ENCODE assay signal across 12 mouse cellular contexts in the genomic region with DNA sequence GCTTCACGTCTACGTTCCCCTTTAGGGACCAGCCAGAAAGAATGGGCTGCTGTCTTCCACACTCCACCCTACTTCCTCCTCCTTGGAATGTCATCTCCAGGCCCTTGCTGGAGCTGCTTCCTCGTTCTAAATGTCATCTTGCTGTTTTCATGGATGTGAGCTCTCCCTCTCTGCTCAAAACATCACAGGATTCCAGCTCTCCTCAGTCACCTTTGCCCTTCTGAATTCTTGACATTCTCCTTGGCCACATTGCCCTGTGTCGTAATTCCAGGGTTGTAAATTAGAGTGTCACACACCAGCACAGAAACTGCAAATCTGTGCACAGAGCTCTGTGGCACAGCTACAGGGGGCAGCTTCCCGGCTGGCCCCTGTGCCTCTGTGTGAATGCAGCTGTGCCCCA. TPM values are rescaled to one million over a fixed set of nuclear protein-coding genes. Genes with fewer than 3 reads are reported as not detected.
DNase-seq lines count a peak whose midpoint lies in the region; ATAC-seq and TF ChIP-seq lines count a peak whose summit lies in the region.
"Had no signal": no experiment of that assay in that cellular context is flagged by ENCODE, and none has a peak within 500 bp of the region (broad histone marks: within the 10 kb centered on the region; RNA-seq: fewer than 3 reads in every experiment).

No protein-coding gene starts in this region.

- TF ChIP-seq EP300 in heart, postnatal 0 days (IDR thresholded peaks at IDR 0.05; ENCODE audit: low read depth) = no peak
- TF ChIP-seq EP300 in heart, adult 2 months (IDR thresholded peaks at IDR 0.05; ENCODE audit: insufficient read depth, low read depth, low read length) = no peak
- TF ChIP-seq EP300 in lung, postnatal 0 days (IDR thresholded peaks at IDR 0.05) = no peak

- no peak for ATAC-seq in heart, postnatal 0 days (ENCODE audit: insufficient read depth, low read depth)
- peak; percentile 41; the same call in 1 of the 2 replicates for ATAC-seq in kidney, postnatal 0 days (replicated peaks; ENCODE audit: low FRiP score, low read depth)
- ATAC-seq in lung, postnatal 0 days = no peak
- ATAC-seq in midbrain, embryonic 16.5 days = no peak
- ATAC-seq: hindbrain, embryonic 16.5 days; midbrain, embryonic 15.5 days had no signal

- intact Hi-C loops in heart, adult 2 months (cut with DNase I) = no loop called here

- H3K36me3 ChIP-seq in heart, postnatal 0 days (replicated peaks; ENCODE audit: control insufficient read depth, insufficient read depth, low read length) = no peaks in the 10 kb centered on the region
- no peaks in the 10 kb centered on the region for H3K36me3 ChIP-seq in heart, adult 2 months (ENCODE audit: control insufficient read depth, insufficient read depth, low read length)
- H3K36me3 ChIP-seq in kidney, postnatal 0 days (ENCODE audit: insufficient read depth, low read length) = no peaks in the 10 kb centered on the region
- no peaks in the 10 kb centered on the region for H3K36me3 ChIP-seq in lung, postnatal 0 days (ENCODE audit: insufficient read depth, low read length)
- no peaks in the 10 kb centered on the region for H3K36me3 ChIP-seq in midbrain, embryonic 16.5 days (ENCODE audit: control insufficient read depth, insufficient read depth, low read length)
- H3K36me3 ChIP-seq: midbrain, embryonic 15.5 days had no signal

- H3K9ac ChIP-seq in heart, postnatal 0 days (replicated peaks; ENCODE audit: low read depth, low read length) = no peak overlapping the region
- H3K9ac ChIP-seq in heart, adult 2 months (ENCODE audit: low read depth, low read length) = no peak overlapping the region
- no peak overlapping the region for H3K9ac ChIP-seq in kidney, postnatal 0 days (ENCODE audit: low read depth, low read length)
- H3K9ac ChIP-seq in lung, postnatal 0 days (replicated peaks; ENCODE audit: low read depth) = no peak overlapping the region
- no peak overlapping the region for H3K9ac ChIP-seq in midbrain, embryonic 16.5 days (ENCODE audit: low read depth, low read length)
- H3K9ac ChIP-seq: midbrain, embryonic 15.5 days had no signal

- no peak overlapping the region for H3K4me3 ChIP-seq in heart, postnatal 0 days (ENCODE audit: low read depth, low read length)
- H3K4me3 ChIP-seq in heart, adult 2 months = no peak overlapping the region
- H3K4me3 ChIP-seq in kidney, postnatal 0 days (replicated peaks; ENCODE audit: low read depth, low read length) = no peak overlapping the region
- no peak overlapping the region for H3K4me3 ChIP-seq in lung, postnatal 0 days (ENCODE audit: low read depth, low read length)
- H3K4me3 ChIP-seq in midbrain, embryonic 16.5 days (ENCODE audit: low read depth, low read length) = no peak overlapping the region
- H3K4me3 ChIP-seq: midbrain, embryonic 15.5 days had no signal

- no peak overlapping the region for H3K4me2 ChIP-seq in heart, postnatal 0 days (ENCODE audit: low read depth, low read length)
- no peak overlapping the region for H3K4me2 ChIP-seq in kidney, postnatal 0 days (ENCODE audit: low read length)
- no peak overlapping the region for H3K4me2 ChIP-seq in lung, postnatal 0 days (replicated peaks; ENCODE audit: low read depth, low read length)
- no peak overlapping the region for H3K4me2 ChIP-seq in midbrain, embryonic 16.5 days (ENCODE audit: low read length)
- H3K4me2 ChIP-seq: midbrain, embryonic 15.5 days had no signal

- TF ChIP-seq POLR2A in heart, adult 2 months (IDR thresholded peaks at IDR 0.05; ENCODE audit: insufficient read depth, low read depth, low read length) = no peak

- no peaks in the 10 kb centered on the region for H3K79me2 ChIP-seq in heart, adult 2 months (replicated peaks; ENCODE audit: control insufficient read depth, insufficient read depth, low read length)

- peak; percentile 16 for DNase-seq in heart, postnatal 0 days (ENCODE audit: low spot score)
- DNase-seq in heart, adult 2 months = no peak
- DNase-seq in embryo, embryonic 9.5 days (ENCODE audit: extremely low spot score) = peak; percentile 52
- peak; percentile 88 for DNase-seq in kidney, postnatal 0 days (ENCODE audit: low spot score)
- peak; percentile 83 for DNase-seq in yolk sac, embryonic 10.5 days (ENCODE audit: low spot score)
- no peak for DNase-seq in lung, postnatal 0 days (ENCODE audit: low spot score)
- DNase-seq in B cell, adult 2 months = no peak
- DNase-seq: liver; spleen, adult 18-20 months had no signal

- H3K4me1 ChIP-seq in heart, postnatal 0 days (ENCODE audit: control insufficient read depth, insufficient read depth) = peaks cover 13% of the 10 kb centered on the region
- peaks cover 4% of the 10 kb centered on the region; the same call in 1 of the 2 replicates for H3K4me1 ChIP-seq in heart, adult 2 months (ENCODE audit: control insufficient read depth, insufficient read depth, low read length)
- H3K4me1 ChIP-seq in kidney, postnatal 0 days (replicated peaks; ENCODE audit: insufficient read depth, low read length) = peaks cover 16% of the 10 kb centered on the region
- no peaks in the 10 kb centered on the region for H3K4me1 ChIP-seq in lung, postnatal 0 days (ENCODE audit: insufficient read depth, low read depth, low read length)
- no peaks in the 10 kb centered on the region for H3K4me1 ChIP-seq in midbrain, embryonic 16.5 days (ENCODE audit: control insufficient read depth, insufficient read depth, low read length)
- H3K4me1 ChIP-seq: midbrain, embryonic 15.5 days had no signal

- H3K27ac ChIP-seq in heart, postnatal 0 days (ENCODE audit: low read depth) = no peak overlapping the region
- no peak overlapping the region for H3K27ac ChIP-seq in heart, adult 2 months
- peak overlapping the region; percentile 6; the same call in 1 of the 2 replicates for H3K27ac ChIP-seq in kidney, postnatal 0 days
- no peak overlapping the region for H3K27ac ChIP-seq in lung, postnatal 0 days (ENCODE audit: low read length)
- H3K27ac ChIP-seq in midbrain, embryonic 16.5 days (ENCODE audit: low read length) = no peak overlapping the region
- H3K27ac ChIP-seq: midbrain, embryonic 15.5 days had no signal

- no peaks in the 10 kb centered on the region for H3K27me3 ChIP-seq in heart, postnatal 0 days (ENCODE audit: control insufficient read depth, insufficient read depth, low read length)
- H3K27me3 ChIP-seq in heart, adult 2 months (ENCODE audit: control insufficient read depth, insufficient read depth, low read length) = no peaks in the 10 kb centered on the region
- H3K27me3 ChIP-seq in kidney, postnatal 0 days (ENCODE audit: insufficient read depth, low read length) = no peaks in the 10 kb centered on the region
- H3K27me3 ChIP-seq in lung, postnatal 0 days (replicated peaks; ENCODE audit: insufficient read depth, low read length) = no peaks in the 10 kb centered on the region
- no peaks in the 10 kb centered on the region for H3K27me3 ChIP-seq in midbrain, embryonic 16.5 days (ENCODE audit: control insufficient read depth, insufficient read depth, low read depth, low read length)
- H3K27me3 ChIP-seq: midbrain, embryonic 15.5 days had no signal

- H3K9me3 ChIP-seq in heart, postnatal 0 days (replicated peaks; ENCODE audit: control insufficient read depth, low read length) = no peaks in the 10 kb centered on the region
- H3K9me3 ChIP-seq in kidney, postnatal 0 days (replicated peaks; ENCODE audit: low read length) = no peaks in the 10 kb centered on the region
- H3K9me3 ChIP-seq in lung, postnatal 0 days (ENCODE audit: low read length) = no peaks in the 10 kb centered on the region
- H3K9me3 ChIP-seq in midbrain, embryonic 16.5 days (replicated peaks; ENCODE audit: control insufficient read depth, low read length, poor library complexity, severe bottlenecking) = no peaks in the 10 kb centered on the region
- H3K9me3 ChIP-seq: midbrain, embryonic 15.5 days had no signal

- whole genome bisulfite sequencing in heart, postnatal 0 days = 48% methylated on average over 5 of the region's 5 CpGs
- WGBS in heart, adult 2 months = 62% methylated on average over 5 of the region's 5 CpGs
- 18% methylated on average over 5 of the region's 5 CpGs for WGBS in kidney, postnatal 0 days
- 27% methylated on average over 5 of the region's 5 CpGs for WGBS in lung, postnatal 0 days
- WGBS in midbrain, embryonic 16.5 days = 40% methylated on average over 5 of the region's 5 CpGs

- TF ChIP-seq CTCF in heart, postnatal 0 days (IDR thresholded peaks at IDR 0.05; ENCODE audit: low read depth) = no peak
- no peak for TF ChIP-seq CTCF in heart, adult 2 months (IDR thresholded peaks at IDR 0.05)
- no peak for TF ChIP-seq CTCF in kidney, postnatal 0 days (IDR thresholded peaks at IDR 0.05; ENCODE audit: low read depth)
- no peak for TF ChIP-seq CTCF in lung, postnatal 0 days (IDR thresholded peaks at IDR 0.05)

RNA-seq across cellular contexts. Expression of gene Atf3, which starts 50.0 kb away (rescaled TPM):
- 44.1 and 54.0 TPM in 2 replicates for total RNA-seq in heart, postnatal 0 days (2014; rRNA removed; ENCODE audit: low replicate concordance)
- polyA plus RNA-seq in heart, postnatal 0 days (2015; fragmentation: Nextera tagmentation; extraction: Ambion mirVana) = 5.5 and 13.9 TPM in 2 replicates
- 10 to 100 TPM; 11.0 to 11.5 TPM for total RNA-seq in heart, adult 2 months (2021)
- 3.6 and 7.1 TPM in 2 replicates for polyA plus RNA-seq in heart, adult 2 months (2012; rRNA removed)
- polyA plus RNA-seq in kidney, postnatal 0 days (2015; fragmentation: Nextera tagmentation; extraction: Ambion mirVana) = 3.2 and 4.0 TPM in 2 replicates
- 8.2 and 8.3 TPM in 2 replicates for polyA plus RNA-seq in lung, postnatal 0 days (2015; fragmentation: Nextera tagmentation; extraction: Ambion mirVana)
- polyA plus RNA-seq in midbrain, embryonic 16.5 days (2015; fragmentation: Nextera tagmentation; extraction: Ambion mirVana) = 1.2 and 1.6 TPM in 2 replicates

RNA-seq across cellular contexts. Expression of gene Nenf, which starts 50.1 kb away (rescaled TPM):
- total RNA-seq in heart, postnatal 0 days (2014; rRNA removed; ENCODE audit: low replicate concordance) = 209 and 250 TPM in 2 replicates
- 166 and 171 TPM in 2 replicates for polyA plus RNA-seq in heart, postnatal 0 days (2015; fragmentation: Nextera tagmentation; extraction: Ambion mirVana)
- total RNA-seq in heart, adult 2 months (2021) = 100 to 1,000 TPM in 1 of 2 experiments, 10 to 100 TPM in 1; 95.9 to 107 TPM
- polyA plus RNA-seq in heart, adult 2 months (2012; rRNA removed) = 139 and 182 TPM in 2 replicates
- polyA plus RNA-seq in kidney, postnatal 0 days (2015; fragmentation: Nextera tagmentation; extraction: Ambion mirVana) = 140 and 144 TPM in 2 replicates
- 149 and 177 TPM in 2 replicates for polyA plus RNA-seq in lung, postnatal 0 days (2015; fragmentation: Nextera tagmentation; extraction: Ambion mirVana)
- 121 and 139 TPM in 2 replicates for polyA plus RNA-seq in midbrain, embryonic 16.5 days (2015; fragmentation: Nextera tagmentation; extraction: Ambion mirVana)

RNA-seq across cellular contexts. Expression of gene Tmem206, which starts 57.9 kb away (rescaled TPM):
- 5.3 and 11.4 TPM in 2 replicates for total RNA-seq in heart, postnatal 0 days (2014; rRNA removed; ENCODE audit: low replicate concordance)
- polyA plus RNA-seq in heart, postnatal 0 days (2015; fragmentation: Nextera tagmentation; extraction: Ambion mirVana) = 10.4 and 10.9 TPM in 2 replicates
- total RNA-seq in heart, adult 2 months (2021) = 1 to 10 TPM; 3.3 to 3.6 TPM
- 3.9 and 6.0 TPM in 2 replicates for polyA plus RNA-seq in heart, adult 2 months (2012; rRNA removed)
- polyA plus RNA-seq in kidney, postnatal 0 days (2015; fragmentation: Nextera tagmentation; extraction: Ambion mirVana) = 19.7 and 24.5 TPM in 2 replicates
- 13.1 and 14.7 TPM in 2 replicates for polyA plus RNA-seq in lung, postnatal 0 days (2015; fragmentation: Nextera tagmentation; extraction: Ambion mirVana)
- 41.0 and 43.0 TPM in 2 replicates for polyA plus RNA-seq in midbrain, embryonic 16.5 days (2015; fragmentation: Nextera tagmentation; extraction: Ambion mirVana)

Comparison
In these comparisons a context has a peak if more than half of its experiments do, and no peak if none do; other contexts are left out.
1. DNase-seq: peak in heart, postnatal 0 days (single experiment), embryo, embryonic 9.5 days (single experiment), kidney, postnatal 0 days (single experiment) and yolk sac, embryonic 10.5 days (single experiment); none in heart, adult 2 months (0 of 2), lung, postnatal 0 days (single experiment) and B cell, adult 2 months (0 of 2).